Mouse (Mus musculus) heart, adult 9 months (tissue): ENCODE data around the gene Zbtb33.

Source experiments
- DNase-seq, 2 experiments: peaks; one replicate each; pipeline ENCODE4 v3.0.0; 2022; ENCODE audit warnings: low spot score in 2 of 2

The Zbtb33 gene

DNA sequence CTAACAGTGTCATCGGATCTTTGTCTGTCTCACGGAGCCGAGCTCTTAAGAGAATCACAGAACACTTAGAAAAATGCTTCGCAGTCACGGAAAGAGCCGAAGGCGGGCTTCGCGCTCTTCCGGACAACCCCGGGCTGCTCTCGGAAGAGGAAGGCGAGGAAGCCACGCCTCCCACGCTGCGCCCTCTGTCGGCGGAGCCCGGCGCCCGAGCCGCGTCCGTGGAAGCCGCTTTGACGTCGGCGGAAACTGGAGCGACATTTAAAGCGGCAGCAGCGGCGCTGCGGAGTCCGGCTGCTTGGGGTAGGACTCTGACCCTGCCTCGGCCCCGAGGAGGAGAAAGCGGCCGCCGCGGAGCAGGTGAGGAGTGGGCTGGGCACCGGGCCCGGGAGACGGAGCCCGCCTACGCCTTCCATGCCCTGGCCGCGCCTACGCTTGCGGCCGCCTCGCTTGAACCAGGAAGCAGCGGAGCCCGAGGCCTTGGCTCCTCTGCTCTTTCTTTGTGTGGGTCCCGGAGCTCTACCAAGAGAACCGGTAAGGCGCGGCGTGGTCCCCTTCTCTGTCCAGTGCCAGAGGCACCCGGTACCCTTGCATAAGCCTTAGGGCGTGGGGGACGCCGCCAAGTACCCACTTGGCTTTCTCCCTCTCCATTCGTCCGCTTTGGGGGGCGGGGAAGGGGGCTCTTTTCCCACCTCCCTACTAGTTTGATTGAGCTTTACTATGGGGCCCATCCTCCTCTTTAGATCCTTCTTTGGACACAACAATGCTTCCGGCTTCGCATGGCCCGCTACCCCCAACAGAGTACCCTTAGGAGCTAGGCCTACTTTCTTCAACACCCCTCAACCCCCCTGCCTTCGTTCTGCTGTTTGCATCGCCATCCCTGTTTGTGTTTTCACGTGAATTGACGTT lies at the start of gene Zbtb33:
Zbtb33 (plus strand) TSS at position 242 of the 906 bp plus-strand sequence.
- peak; percentile 69 to 82 for DNase-seq

DNA sequence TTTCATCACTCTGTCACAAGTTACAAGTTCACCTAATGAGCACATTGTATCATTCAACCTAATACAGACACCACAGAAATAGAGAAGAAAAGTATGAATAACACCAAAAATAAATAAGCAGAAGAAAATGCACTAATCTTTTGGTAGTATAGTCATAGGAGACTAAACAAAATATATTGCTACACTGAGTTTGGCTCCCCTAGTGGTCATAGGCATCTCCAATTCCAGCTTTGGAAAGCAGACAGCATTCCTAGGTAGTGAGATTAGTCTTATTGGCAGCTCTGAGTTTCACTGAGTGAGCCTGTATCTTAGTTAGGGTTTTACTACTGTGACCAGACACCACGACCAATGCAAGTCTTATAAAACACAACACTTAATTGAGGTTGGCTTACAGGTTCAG lies 30.5 kb upstream of the Zbtb33 start:
- DNase-seq, result no peak

DNA sequence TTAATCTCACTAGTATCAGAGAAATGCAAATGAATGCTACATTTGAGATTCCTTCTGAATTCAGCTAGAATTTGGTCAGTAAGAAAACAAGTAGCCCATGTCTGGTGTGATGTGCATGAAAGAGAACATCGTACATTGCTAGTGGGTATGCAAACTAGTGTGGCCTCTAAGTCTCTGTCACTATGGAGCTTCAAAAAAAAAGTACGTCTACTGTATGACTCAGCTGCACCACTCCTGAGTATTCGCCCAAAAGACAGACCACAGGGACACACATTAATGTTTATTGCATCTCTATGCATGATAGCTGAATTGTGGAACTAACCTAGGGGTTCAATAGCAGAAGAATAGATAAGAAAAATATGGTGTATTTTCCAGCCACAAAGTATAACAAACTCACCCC lies 24.3 kb upstream of the Zbtb33 start:
- no peak for DNase-seq

DNA sequence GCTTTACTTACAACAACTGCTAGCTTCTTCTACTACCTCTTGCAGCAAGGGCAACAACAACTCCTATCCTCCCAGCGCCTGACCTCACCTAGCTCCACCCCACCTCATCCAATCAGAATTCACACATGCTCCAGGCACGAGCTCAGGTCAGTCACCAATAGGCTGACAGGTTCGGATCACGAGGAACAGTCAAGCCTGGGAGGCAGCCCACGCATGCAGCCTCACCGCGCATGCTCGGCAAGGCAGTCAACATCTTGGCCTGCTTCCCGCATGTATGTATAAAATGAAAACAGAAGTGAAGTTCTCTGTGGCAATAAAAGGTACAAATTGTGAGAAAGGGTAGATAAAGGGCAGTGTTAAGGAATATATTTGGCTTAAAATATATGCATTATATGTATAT lies 23.5 kb upstream of the Zbtb33 start:
- no peak for DNase-seq

DNA sequence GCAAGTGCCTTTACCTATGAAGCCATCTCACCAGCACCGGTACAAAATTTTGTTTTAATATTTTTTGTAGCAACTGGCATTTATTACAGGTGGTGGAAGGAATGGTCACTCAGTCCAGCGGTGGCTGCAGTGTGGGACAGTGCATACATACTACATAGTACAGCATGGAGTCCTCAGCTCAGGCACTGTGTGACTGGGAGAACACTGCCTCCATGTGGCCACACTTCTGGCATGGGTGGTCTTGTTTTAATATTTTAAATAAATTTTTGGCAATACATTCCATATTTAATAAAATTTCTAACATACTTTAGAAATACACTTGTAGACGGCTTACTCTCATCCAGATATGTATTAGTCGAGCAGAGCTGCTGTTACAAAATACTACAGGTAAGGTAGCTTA lies 23.0 kb upstream of the Zbtb33 start:
- DNase-seq, result no peak

DNA sequence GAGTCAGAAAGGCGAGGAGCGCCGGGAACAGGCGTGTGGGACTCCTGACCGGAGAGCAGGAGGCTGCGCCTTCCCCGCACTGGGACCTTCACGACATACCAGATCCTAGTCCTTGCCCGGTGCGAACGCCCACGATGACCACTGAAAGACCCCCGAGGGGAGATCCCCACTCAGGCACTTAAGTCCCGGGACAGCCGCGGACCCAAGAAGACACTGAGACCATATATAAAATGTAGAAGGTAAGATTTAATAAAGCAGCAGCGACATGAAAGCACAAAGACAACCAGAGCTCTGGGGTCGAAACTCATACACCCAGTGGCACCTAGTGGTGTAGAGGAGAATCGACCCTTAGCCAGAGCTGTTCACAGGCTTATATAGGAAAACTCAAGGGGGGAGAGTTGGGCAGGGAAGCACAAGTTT lies 9.7 kb upstream of the Zbtb33 start:
- peak; percentile 53 to 62 for DNase-seq

DNA sequence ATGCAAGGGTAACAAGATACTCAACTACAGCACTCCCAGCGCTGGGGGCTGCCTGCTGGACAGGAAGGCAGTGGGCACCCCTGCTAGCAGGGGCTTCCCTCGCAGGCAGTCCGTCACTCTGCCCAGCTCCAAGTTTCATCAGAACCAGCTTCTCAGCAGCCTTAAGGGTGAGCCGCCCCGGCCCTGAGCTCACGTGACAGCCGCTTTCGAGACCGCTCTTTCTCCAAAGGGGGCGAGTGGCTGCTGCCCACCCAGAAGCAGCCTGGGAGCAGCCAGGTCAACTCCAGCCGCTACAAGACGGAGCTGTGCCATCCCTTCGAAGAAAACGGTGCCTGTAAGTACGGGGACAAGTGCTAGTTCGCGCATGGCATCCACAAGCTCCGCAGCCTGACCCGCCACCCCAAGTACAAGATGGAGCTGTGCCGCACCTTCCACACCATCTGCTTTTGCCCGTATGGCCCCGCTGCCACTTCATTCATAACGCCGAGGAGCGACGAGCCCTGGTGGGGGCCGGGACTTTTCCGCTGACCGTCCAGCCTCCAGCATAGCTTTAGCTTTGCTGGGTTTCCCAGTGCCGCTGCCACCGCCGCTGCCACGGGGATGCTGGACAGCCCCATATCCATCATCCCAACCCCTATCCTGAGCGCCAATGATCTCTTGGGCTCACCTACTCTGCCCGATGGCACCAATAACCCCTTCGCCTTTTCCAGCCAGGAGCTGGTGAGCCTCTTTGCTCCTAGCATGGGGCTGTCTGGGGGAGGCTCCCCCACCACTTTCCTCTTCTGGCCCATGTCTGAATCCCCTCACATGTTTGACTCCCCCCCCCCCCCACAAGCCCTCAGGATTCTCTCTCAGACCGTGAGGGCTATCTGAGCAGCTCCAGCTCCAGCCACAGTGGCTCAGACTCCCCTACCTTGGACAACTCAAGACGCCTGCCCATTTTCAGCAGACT lies 8.7 kb upstream of the Zbtb33 start:
- DNase-seq, result peak in 1 of 2 experiments; percentile 1

DNA sequence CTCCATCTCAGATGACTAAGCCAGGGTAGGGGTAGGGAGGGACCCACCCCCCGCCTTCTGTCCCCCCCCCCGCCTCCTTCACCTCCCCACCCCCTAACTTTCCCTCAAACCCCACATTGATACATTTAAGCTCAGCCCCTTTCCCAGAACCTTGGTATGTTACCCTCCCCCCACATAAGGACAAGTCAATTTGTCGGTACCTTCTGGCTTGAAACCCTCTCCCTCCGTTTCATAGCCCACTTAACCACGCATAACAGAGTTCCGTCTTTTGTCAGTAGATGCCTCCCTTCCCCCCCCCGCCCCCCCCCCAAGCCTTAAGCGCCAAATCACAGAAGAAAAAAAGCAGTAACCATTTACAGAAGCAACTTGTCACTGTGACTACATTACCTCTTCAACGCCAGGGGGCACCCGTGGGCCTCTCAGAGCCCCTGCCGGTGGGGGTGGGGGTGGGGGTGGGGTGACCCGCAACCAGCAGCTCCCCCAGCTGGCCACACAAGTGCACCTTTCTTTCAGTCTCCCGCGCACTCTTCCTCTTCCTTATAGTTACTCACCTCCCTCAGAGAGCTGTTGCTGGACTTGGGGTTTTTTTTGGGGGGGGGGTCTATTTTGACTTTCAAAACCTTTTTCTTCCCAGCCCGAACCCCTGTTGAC lies 7.9 kb upstream of the Zbtb33 start:
- DNase-seq, result peak in 1 of 2 experiments; percentile 35

DNA sequence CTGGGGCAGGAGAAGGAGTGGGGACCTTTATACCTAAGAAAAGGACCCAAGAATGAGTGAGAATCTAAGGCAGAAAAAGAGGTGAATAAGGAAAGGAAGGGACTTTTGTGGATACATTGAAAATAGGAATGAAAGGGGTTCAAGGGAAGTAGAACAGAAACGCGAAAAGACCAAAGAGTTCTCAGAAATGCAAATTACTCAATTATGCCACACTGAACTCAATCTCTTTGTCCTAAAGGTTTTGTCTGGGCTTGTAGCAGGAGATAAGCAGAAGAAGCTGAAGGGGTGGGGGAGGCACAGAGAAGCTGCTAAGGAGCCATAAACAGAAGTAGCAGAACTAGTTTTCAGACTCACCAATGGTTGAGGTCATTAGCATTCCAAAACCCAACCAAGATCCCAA lies 4.1 kb upstream of the Zbtb33 start:
- no peak for DNase-seq

DNA sequence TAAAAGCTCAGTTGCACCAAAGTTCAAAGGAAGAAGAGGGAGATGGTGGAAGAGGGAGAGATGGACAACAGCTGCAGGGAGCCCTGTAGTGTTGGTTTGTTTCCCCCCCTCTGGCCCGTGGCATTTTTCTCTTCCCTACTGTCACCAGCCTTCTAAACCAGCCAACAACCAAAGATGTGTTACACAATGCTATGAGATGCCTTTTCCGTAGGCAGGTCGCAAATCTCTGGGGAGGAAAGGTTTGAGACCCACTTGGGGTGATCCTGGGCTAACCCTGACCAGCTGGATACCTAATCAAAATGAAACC lies 818 bp downstream of the Zbtb33 start:
- no peak for DNase-seq

DNA sequence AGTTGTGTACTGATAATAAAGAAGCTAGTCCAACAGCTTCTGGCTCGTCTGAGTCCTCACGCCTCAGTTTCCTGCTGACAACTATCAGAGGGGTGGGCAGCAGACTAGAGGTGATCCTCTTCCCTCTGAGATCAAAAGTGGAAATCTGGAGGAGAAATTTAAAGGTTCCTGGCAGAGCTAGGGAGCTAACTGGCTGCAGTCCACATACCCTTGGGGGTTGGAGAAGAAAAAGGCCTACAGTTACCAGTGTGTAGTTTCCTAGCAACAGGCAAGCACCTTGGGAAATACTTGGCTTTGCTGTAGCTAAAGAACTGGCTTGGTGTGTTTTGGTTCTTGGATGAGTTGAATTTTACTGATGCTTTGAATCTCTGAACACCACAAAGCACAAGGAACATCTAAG lies 12.2 kb downstream of the Zbtb33 start:
- no peak for DNase-seq

DNA sequence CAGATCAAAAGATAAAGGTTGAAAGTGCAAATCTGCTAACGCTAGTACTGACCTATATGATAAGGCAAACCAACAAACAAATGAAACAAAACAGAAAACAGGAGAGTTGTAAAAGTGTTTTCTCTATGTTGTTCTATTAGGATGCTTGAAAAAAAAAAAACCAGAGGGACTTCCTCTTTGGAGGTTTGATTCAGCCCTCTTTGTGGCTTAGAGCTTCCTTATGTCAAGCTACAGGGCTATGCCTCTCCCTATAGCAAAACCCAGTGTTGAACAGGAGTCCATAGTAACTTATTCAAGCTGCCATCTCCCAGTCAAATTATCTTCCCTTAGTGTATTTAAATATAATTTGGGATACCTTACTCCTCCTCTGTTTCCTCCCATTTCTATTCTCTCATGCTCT lies 17.8 kb downstream of the Zbtb33 start:
- no peak for DNase-seq

DNA sequence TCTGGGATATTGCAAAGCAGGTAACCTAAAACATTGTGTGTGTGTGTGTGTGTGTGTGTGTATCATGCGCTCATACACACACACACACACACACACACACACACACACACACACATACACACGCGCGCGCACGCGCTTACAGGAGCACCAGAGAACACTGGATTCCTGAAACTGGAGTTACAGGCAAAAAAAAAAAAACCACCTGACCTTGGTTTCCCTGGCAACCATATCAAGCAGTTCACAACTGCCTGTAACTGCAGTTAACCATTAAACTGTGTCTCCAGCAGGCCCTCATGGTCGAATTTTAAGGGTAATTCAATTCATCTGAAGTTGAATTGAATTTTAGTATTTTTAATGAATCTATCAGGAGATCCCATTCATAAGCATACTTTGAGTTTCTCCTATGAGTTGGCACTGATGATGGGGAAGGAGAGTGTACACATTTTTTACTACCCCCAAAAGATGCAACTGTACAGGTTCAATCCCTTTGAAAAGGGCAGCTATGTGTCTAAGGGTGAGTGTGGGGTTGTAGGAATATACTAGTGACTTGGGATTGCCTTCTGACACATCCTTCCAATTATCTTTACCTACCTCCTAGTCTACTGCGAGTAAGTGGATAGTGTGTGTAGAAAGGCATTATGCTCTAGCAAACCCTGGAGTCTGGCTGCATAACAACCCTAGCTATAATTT lies 27.5 kb downstream of the Zbtb33 start:
- no peak for DNase-seq

DNA sequence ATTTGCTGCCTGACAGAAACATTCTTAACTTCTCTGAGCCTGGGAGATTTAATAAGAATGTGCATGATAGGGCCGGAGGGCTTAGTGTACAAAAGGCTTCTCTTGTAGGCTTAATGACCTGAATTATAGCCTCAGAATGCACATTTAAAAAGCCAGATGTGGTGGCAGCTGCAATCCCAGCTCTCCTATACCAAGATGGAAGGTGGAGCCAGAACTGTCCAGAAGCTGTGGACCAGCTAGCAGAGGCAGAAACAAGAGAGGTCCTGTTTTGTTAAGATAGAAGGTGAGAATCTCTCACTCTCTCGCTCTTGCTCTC lies 28.0 kb downstream of the Zbtb33 start:
- no peak for DNase-seq

DNA sequence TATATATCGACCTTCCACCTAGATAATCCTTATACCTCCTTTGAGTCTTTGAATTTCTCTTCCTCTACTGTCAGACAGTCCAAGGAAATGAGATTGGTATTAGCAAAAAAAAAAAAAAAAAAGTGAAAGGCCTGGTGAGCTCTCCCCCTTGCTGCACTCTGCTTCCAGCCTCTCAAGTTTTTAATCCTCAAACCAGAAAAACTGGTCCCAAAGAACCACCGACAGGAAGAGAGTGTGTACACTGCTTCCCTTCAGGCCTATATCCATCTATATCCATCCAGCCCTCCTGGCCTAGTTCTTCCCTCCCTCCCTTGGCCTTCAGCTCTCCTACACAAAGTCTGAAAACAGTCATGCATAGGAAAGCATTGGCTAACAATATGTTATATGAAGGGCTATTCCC lies 33.2 kb downstream of the Zbtb33 start:
- DNase-seq, result no peak

DNA sequence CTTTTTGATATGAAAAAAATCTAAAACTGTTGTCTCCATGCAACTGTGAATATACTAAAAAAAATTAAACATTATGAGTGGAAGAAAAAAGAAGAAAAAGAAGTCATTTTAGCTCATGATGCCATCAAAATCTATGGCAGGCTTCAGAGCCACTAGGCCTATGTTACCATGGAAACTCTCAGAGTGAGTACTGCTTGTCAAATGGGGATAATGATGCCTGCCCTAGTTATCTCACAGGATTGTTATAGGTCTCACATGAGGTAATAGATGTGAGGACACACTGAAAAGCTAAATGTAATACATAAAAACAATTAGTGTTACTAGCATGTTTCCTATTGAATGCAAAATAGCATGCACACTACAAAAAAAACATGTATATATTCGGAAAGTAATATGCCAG lies 40.3 kb downstream of the Zbtb33 start:
- no peak for DNase-seq

DNA sequence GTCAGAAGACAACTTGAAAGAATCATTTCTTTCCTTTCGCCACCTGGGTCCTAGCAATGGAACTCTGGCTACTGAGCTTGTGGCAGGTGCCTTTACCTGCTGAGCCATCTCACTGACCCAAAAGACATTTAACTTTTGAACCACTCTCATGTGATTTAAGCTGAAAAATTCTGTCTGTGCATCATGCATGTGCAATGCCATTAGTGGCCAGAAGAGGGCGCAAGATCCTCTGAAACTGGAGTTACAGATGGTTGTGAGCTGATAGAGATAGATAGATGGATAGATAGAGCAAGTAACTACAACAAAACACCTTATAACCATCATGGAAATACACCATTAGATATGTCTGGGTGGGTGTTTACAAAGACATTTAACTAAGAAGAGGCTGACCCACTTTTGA lies 48.1 kb downstream of the Zbtb33 start:
- no peak for DNase-seq
